In the genomic region with DNA sequence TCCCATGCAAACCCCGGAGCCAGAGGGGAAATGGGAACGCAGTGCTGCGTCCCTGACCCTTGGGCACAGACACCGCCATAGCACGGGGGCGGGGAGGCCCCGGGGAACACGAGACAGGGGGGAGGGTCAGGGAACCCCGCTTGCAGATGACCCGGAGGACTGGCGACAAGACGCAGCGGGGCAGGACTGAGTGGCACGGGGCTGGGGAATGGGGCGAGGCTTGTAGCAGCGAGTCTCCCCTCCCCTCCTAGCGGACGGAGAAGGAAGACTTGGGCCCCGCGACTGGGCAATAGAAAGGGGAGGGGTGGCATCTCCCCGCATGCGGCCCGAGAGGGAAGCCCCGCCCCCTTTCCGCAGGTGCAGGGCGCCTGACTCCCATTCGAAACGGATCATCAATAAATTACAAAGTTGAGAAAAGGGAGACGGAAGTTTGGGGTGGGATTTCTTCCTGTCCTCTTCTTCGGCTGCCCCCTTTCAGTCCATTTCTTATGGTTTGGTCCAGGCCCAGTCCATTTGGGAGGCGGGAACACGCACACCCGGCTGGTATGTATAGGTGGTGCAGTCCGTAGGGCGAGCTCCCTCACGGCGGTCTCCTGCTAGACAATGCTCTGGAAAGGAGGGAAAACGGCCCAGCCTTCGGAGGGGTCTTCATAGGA, we compare ENCODE assay signal across 8 mouse cellular contexts. TPM values are rescaled to one million over a fixed set of nuclear protein-coding genes. Genes with fewer than 3 reads are reported as not detected.
DNase-seq lines count a peak whose midpoint lies in the region; ATAC-seq and TF ChIP-seq lines count a peak whose summit lies in the region.

No protein-coding gene starts in this region.

- TF ChIP-seq CTCF in lung, embryonic 14.5 days (IDR thresholded peaks at IDR 0.05; ENCODE audit: low read depth), result peak; percentile 67

- peak overlapping the region; percentile 68; the same call in 1 of the 2 replicates for H3K27ac ChIP-seq in lung, embryonic 14.5 days (ENCODE audit: low read depth)
- no peak overlapping the region for H3K27ac ChIP-seq in neural tube, embryonic 15.5 days (replicated peaks)

- peak; percentile 67 for DNase-seq in 3T3-L1 (ENCODE audit: low read depth, low spot score)
- DNase-seq in Muller cell, postnatal 12 days (ENCODE audit: inconsistent ontology term), result peak; percentile 93
- peak; percentile 74 to 75 for DNase-seq in heart, adult 18-20 months
- DNase-seq in kidney, adult 11 months, result peak; percentile 61
- DNase-seq in lung, embryonic 14.5 days, result peak; percentile 88
- peak; percentile 78 for DNase-seq in urinary bladder, postnatal 14 days (ENCODE audit: low spot score)

- H3K9me3 ChIP-seq in lung, embryonic 14.5 days (ENCODE audit: low read depth, low read length), result no peaks in the 10 kb centered on the region
- no peaks in the 10 kb centered on the region for H3K9me3 ChIP-seq in neural tube, embryonic 15.5 days (replicated peaks)

- ATAC-seq in common myeloid progenitor, adult 5-6 weeks (replicated peaks; ENCODE audit: low read depth, poor library complexity, severe bottlenecking), result peak; percentile 62
- peak; percentile 76 for ATAC-seq in lung, embryonic 14.5 days (ENCODE audit: insufficient read depth)
- ATAC-seq in neural tube, embryonic 15.5 days (ENCODE audit: low FRiP score), result peak; percentile 54; the same call in 1 of the 2 replicates

- H3K4me3 ChIP-seq in lung, embryonic 14.5 days (ENCODE audit: low read depth, low read length), result peak overlapping the region; percentile 56
- H3K4me3 ChIP-seq in neural tube, embryonic 15.5 days (replicated peaks), result peak overlapping the region; percentile 36

- WGBS in lung, embryonic 14.5 days, result under 1% methylated on average over 38 of the region's 39 CpGs
- WGBS in neural tube, embryonic 15.5 days, result 3% methylated on average over 36 of the region's 39 CpGs

- H3K4me2 ChIP-seq in lung, embryonic 14.5 days, result peak overlapping the region; percentile 95
- peak overlapping the region; percentile 61 for H3K4me2 ChIP-seq in neural tube, embryonic 15.5 days

- H3K9ac ChIP-seq in lung, embryonic 14.5 days, result peak overlapping the region; percentile 63
- peak overlapping the region; percentile 36; the same call in 1 of the 2 replicates for H3K9ac ChIP-seq in neural tube, embryonic 15.5 days (replicated peaks)

- no peaks in the 10 kb centered on the region for H3K36me3 ChIP-seq in lung, embryonic 14.5 days (ENCODE audit: insufficient read depth)
- H3K36me3 ChIP-seq in neural tube, embryonic 15.5 days, result peaks cover 7% of the 10 kb centered on the region; the same call in 1 of the 2 replicates

- H3K4me1 ChIP-seq in lung, embryonic 14.5 days (ENCODE audit: insufficient read depth), result peaks cover 20% of the 10 kb centered on the region
- peaks cover 40% of the 10 kb centered on the region for H3K4me1 ChIP-seq in neural tube, embryonic 15.5 days

- no peaks in the 10 kb centered on the region for H3K27me3 ChIP-seq in lung, embryonic 14.5 days (ENCODE audit: insufficient read depth, low read length)
- H3K27me3 ChIP-seq in neural tube, embryonic 15.5 days (replicated peaks), result peaks cover 17% of the 10 kb centered on the region

RNA-seq across cellular contexts. Expression of a gene that starts 4.4 kb away (rescaled TPM):
- total RNA-seq in common myeloid progenitor, adult 5-6 weeks (2017), result 0.41 TPM in 1 of 2 replicates, not detected in the other
- total RNA-seq in heart, adult 18-20 months (2021), result 100 to 1,000 TPM; 954 to 975 TPM
- polyA plus RNA-seq in lung, embryonic 14.5 days (2014; fragmentation: Nextera tagmentation; extraction: Ambion mirVana), result 0.58 and 1.2 TPM in 2 replicates
- 0.75 and 0.79 TPM in 2 replicates for polyA plus RNA-seq in neural tube, embryonic 15.5 days (2015; fragmentation: Nextera tagmentation; extraction: Ambion mirVana)

RNA-seq across cellular contexts. Expression of a gene that starts 6.0 kb away (rescaled TPM):
- 3.1 and 3.4 TPM in 2 replicates for total RNA-seq in common myeloid progenitor, adult 5-6 weeks (2017)
- 10 to 100 TPM; 20.0 to 27.9 TPM for total RNA-seq in heart, adult 18-20 months (2021)
- polyA plus RNA-seq in lung, embryonic 14.5 days (2014; fragmentation: Nextera tagmentation; extraction: Ambion mirVana), result 11.4 and 15.7 TPM in 2 replicates
- 9.4 and 12.0 TPM in 2 replicates for polyA plus RNA-seq in neural tube, embryonic 15.5 days (2015; fragmentation: Nextera tagmentation; extraction: Ambion mirVana)

RNA-seq across cellular contexts. Expression of a gene that starts 27.3 kb away (rescaled TPM):
- not detected in 2 replicates for total RNA-seq in common myeloid progenitor, adult 5-6 weeks (2017)
- total RNA-seq in heart, adult 18-20 months (2021), result under 1 TPM in 1 of 2 experiments, not detected in 1; 0.33 TPM
- 3.1 and 3.2 TPM in 2 replicates for polyA plus RNA-seq in lung, embryonic 14.5 days (2014; fragmentation: Nextera tagmentation; extraction: Ambion mirVana)
- 27.3 and 29.5 TPM in 2 replicates for polyA plus RNA-seq in neural tube, embryonic 15.5 days (2015; fragmentation: Nextera tagmentation; extraction: Ambion mirVana)

RNA-seq across cellular contexts. Expression of a gene that starts 30.8 kb away (rescaled TPM):
- total RNA-seq in common myeloid progenitor, adult 5-6 weeks (2017), result 1.9 TPM in 1 of 2 replicates, not detected in the other
- total RNA-seq in heart, adult 18-20 months (2021), result 1 to 10 TPM; 1.7 to 2.3 TPM
- polyA plus RNA-seq in lung, embryonic 14.5 days (2014; fragmentation: Nextera tagmentation; extraction: Ambion mirVana), result 0.30 and 0.87 TPM in 2 replicates
- polyA plus RNA-seq in neural tube, embryonic 15.5 days (2015; fragmentation: Nextera tagmentation; extraction: Ambion mirVana), result 48.2 and 58.3 TPM in 2 replicates

RNA-seq across cellular contexts. Expression of a gene that starts 56.0 kb away (rescaled TPM):
- 451 and 564 TPM in 2 replicates for total RNA-seq in common myeloid progenitor, adult 5-6 weeks (2017)
- 10 to 100 TPM; 81.1 to 85.7 TPM for total RNA-seq in heart, adult 18-20 months (2021)
- polyA plus RNA-seq in lung, embryonic 14.5 days (2014; fragmentation: Nextera tagmentation; extraction: Ambion mirVana), result 74.0 and 88.2 TPM in 2 replicates
- polyA plus RNA-seq in neural tube, embryonic 15.5 days (2015; fragmentation: Nextera tagmentation; extraction: Ambion mirVana), result 166 and 190 TPM in 2 replicates

Comparison
In these comparisons a context has a peak if more than half of its experiments do, and no peak if none do; other contexts are left out.
1. RNA of a gene that starts 4.4 kb away (total RNA-seq): 954 to 975 TPM in heart, adult 18-20 months; 0.41 TPM in common myeloid progenitor, adult 5-6 weeks; every median in the first group is over 100 times any median in the second.
2. Peak in every context shown above with its lines, with median percentiles within 50 percentile points of each other: DNase-seq and ATAC-seq.